Mouse (Mus musculus) bone marrow, adult 2 months (tissue): ENCODE measurements at regions not wholly inside any gene's neighbourhood (a gene's known extent, or its start where the extent isn't known, plus 50 kb on each side); places are given as distances from the start of the nearest gene placed in this dataset.

ENCODE experiments used
- CTCF ChIP-seq: fragments of 200-500 bp; IDR thresholded peaks from 2 replicates; pipeline ENCODE4 v1.5.1; 2011; ENCODE audit warnings: low read length, control low read depth; ENCODE audit not compliant: control insufficient read depth, insufficient read depth
- POLR2A ChIP-seq: fragments of 200-500 bp; IDR thresholded peaks from 2 replicates; pipeline ENCODE4 v1.6.1; 2011; ENCODE audit warnings: low read depth, mild to moderate bottlenecking, control low read depth, low read length, borderline replicate concordance; ENCODE audit not compliant: control insufficient read depth

DNA sequence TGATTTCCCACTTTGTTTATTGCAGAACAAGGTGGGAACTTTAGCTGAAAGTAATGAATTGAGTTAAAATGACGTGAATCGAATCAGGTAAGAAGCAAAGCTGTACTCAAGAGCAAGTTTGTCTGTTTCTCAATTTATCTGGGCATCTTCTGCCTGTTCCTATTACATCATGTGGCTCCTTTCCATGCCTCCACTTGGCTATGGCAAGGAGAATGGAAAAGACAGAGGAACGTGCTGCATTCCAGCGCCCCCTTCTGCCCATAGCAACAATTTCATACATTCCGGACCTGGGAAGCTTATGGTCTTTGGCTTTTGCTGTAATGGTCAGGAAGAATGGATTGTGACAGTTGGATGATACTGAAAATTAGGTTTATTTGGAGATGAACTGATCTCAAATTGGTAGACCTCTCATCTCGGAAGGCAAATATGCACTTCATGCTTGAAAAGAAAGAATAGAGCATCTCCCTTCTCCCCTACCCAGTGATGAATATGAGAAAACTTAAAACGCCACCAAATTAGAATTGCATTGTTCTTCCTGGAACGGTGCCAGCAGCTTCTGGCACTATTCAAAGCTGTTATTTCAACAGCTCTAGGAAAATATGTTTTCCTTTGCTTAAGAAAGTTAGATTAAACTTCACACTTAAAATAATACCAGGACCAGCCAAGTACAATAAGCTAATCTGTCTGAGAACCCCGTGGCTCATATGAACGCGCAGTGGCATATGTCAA, 2639.2 kb upstream of the Gm6569 start:
- TF ChIP-seq CTCF (no peak), POLR2A (no peak)
